Mouse (Mus musculus): ENCODE measurements around the gene Klk6. TPM values are rescaled to one million over a fixed set of nuclear protein-coding genes. Genes with fewer than 3 reads are reported as not detected.

Klk6 gene
- total and polyA plus RNA-seq, 2 experiments: not detected

DNA sequence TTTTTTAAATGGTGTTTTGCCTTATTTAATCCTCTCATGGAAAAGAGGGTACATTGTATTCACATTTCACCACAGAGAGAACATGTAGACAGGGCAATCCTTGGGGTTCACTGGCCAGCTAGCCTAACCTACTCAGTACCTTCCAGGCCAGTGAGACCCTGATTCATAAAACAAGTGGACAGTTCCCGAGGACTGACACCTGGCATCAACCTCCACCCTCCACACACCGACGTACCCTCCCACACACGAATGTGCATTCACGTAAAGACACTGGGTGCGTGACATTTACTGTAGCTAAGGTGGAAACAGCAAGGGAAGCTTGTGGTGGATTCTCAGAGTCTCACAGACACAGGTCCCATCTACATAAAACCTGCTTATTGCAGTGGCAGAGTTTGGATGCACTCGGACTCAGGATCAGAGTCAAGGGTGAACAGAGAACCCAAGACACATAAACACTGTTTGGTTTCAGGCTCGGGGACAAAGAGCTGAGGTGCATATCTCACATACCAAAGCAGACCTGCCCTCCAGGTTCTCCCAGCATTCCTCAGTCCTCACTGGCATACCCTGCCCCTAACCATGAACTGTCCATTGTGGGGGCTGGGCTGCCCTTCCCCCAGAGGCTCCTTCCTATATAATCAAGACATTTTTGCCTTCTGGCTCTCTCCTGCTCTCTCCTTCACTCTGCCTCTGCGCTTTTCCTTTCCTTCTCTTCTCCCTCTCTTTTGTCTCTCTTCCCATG, 30.5 kb downstream of the Klk6 start:
- no peak for DNase-seq (ENCODE audit: extremely low read depth, low read depth, low spot score)
- no peak overlapping the region for H3K27ac ChIP-seq (replicated peaks; ENCODE audit: insufficient read depth, low read depth, low read length)
- H3K27me3 ChIP-seq (ENCODE audit: control insufficient read depth, insufficient read depth, low read length): no peaks in the 10 kb centered on the region
- 67% methylated on average over 9 of the region's 9 CpGs for WGBS
- no peaks in the 10 kb centered on the region for H3K4me1 ChIP-seq (ENCODE audit: control insufficient read depth, insufficient read depth, low read length)
- H3K4me3 ChIP-seq (ENCODE audit: insufficient read depth, low read depth, low read length): no peak overlapping the region
- no peaks in the 10 kb centered on the region for H3K36me3 ChIP-seq (ENCODE audit: control insufficient read depth, insufficient read depth, low read length)
- no peak overlapping the region for H3K9ac ChIP-seq (ENCODE audit: low read depth, low read length)
- no peaks in the 10 kb centered on the region for H3K79me2 ChIP-seq (ENCODE audit: control insufficient read depth, insufficient read depth, low read length)
- TF ChIP-seq CTCF (IDR thresholded peaks at IDR 0.05; ENCODE audit: low read depth, low read length) (no peak), POLR2A (IDR thresholded peaks at IDR 0.05; ENCODE audit: extremely low read depth, insufficient read depth, low read length) (no peak)

GRCm38 (mm10) chr7:43855709-43856108, 31.4 kb downstream of the Klk6 start:
- Histone ChIP-seq H3K36me3 (ENCODE audit: control insufficient read depth, insufficient read depth, low read length) (no peaks in the 10 kb centered on the region), H3K79me2 (ENCODE audit: control insufficient read depth, insufficient read depth, low read length) (no peaks in the 10 kb centered on the region), H3K27me3 (ENCODE audit: control insufficient read depth, insufficient read depth, low read length) (no peaks in the 10 kb centered on the region), H3K4me1 (ENCODE audit: control insufficient read depth, insufficient read depth, low read length) (no peaks in the 10 kb centered on the region), H3K27ac (replicated peaks; ENCODE audit: insufficient read depth, low read depth, low read length) (no peak overlapping the region), H3K9ac (ENCODE audit: low read depth, low read length) (no peak overlapping the region), H3K4me3 (ENCODE audit: insufficient read depth, low read depth, low read length) (no peak overlapping the region)
- no peak for DNase-seq (ENCODE audit: extremely low read depth, low read depth, low spot score)
- no peak for TF ChIP-seq POLR2A (IDR thresholded peaks at IDR 0.05; ENCODE audit: extremely low read depth, insufficient read depth, low read length)
- no peak for TF ChIP-seq CTCF (IDR thresholded peaks at IDR 0.05; ENCODE audit: low read depth, low read length)
- 33% methylated on average over 3 of the region's 3 CpGs for WGBS

GRCm38 (mm10) chr7:43856307-43856706, 32.0 kb downstream of the Klk6 start:
- TF ChIP-seq POLR2A (IDR thresholded peaks at IDR 0.05; ENCODE audit: extremely low read depth, insufficient read depth, low read length) (no peak), CTCF (IDR thresholded peaks at IDR 0.05; ENCODE audit: low read depth, low read length) (no peak)
- H3K79me2 ChIP-seq (ENCODE audit: control insufficient read depth, insufficient read depth, low read length): no peaks in the 10 kb centered on the region
- DNase-seq (ENCODE audit: extremely low read depth, low read depth, low spot score): no peak
- H3K27ac ChIP-seq (replicated peaks; ENCODE audit: insufficient read depth, low read depth, low read length): no peak overlapping the region
- no peaks in the 10 kb centered on the region for H3K36me3 ChIP-seq (ENCODE audit: control insufficient read depth, insufficient read depth, low read length)
- H3K4me3 ChIP-seq (ENCODE audit: insufficient read depth, low read depth, low read length): no peak overlapping the region
- H3K27me3 ChIP-seq (ENCODE audit: control insufficient read depth, insufficient read depth, low read length): no peaks in the 10 kb centered on the region
- H3K9ac ChIP-seq (ENCODE audit: low read depth, low read length): no peak overlapping the region
- 64% methylated on average over 7 of the region's 7 CpGs for WGBS
- H3K4me1 ChIP-seq (ENCODE audit: control insufficient read depth, insufficient read depth, low read length): no peaks in the 10 kb centered on the region

- H3K27me3 ChIP-seq (ENCODE audit: control insufficient read depth, insufficient read depth, low read length): no peaks in the 10 kb centered on the region
- no peak overlapping the region for H3K9ac ChIP-seq (ENCODE audit: low read depth, low read length)
- H3K4me1 ChIP-seq (ENCODE audit: control insufficient read depth, insufficient read depth, low read length): no peaks in the 10 kb centered on the region
- H3K36me3 ChIP-seq (ENCODE audit: control insufficient read depth, insufficient read depth, low read length): no peaks in the 10 kb centered on the region
- H3K27ac ChIP-seq (replicated peaks; ENCODE audit: insufficient read depth, low read depth, low read length): no peak overlapping the region
- 88% methylated on average over 12 of the region's 12 CpGs for WGBS
- H3K4me3 ChIP-seq (ENCODE audit: insufficient read depth, low read depth, low read length): no peak overlapping the region
- DNase-seq (ENCODE audit: extremely low read depth, low read depth, low spot score): no peak
- no peaks in the 10 kb centered on the region for H3K79me2 ChIP-seq (ENCODE audit: control insufficient read depth, insufficient read depth, low read length)
- TF ChIP-seq CTCF (IDR thresholded peaks at IDR 0.05; ENCODE audit: low read depth, low read length) (no peak), POLR2A (IDR thresholded peaks at IDR 0.05; ENCODE audit: extremely low read depth, insufficient read depth, low read length) (no peak)
Measured at GRCm38 (mm10) chr7:43857501-43857900, 33.2 kb downstream of the Klk6 start.

DNA sequence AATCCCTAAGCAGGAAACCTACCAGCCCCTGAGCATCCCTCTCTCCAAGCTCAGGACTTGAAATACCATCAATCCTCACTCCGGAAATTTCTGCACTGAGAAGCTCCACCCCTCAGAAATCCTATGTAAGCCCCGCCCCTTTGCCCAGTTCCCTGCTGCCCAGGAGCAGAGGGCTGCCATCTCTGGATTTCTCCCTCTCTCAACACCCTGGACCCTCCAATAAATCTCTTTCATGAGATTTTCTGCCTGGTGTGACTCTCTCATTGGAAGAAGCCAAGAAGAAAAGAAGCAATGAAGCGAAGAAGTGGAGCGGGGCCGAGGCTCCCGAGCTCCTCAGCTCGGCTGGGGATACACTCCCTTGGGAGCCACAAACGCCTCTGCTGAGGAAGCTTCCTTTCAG, 36.1 kb downstream of the Klk6 start:
- no peak for DNase-seq (ENCODE audit: extremely low read depth, low read depth, low spot score)
- no peak overlapping the region for H3K9ac ChIP-seq (ENCODE audit: low read depth, low read length)
- H3K79me2 ChIP-seq (ENCODE audit: control insufficient read depth, insufficient read depth, low read length): no peaks in the 10 kb centered on the region
- H3K27me3 ChIP-seq (ENCODE audit: control insufficient read depth, insufficient read depth, low read length): no peaks in the 10 kb centered on the region
- TF ChIP-seq POLR2A (IDR thresholded peaks at IDR 0.05; ENCODE audit: extremely low read depth, insufficient read depth, low read length) (no peak), CTCF (IDR thresholded peaks at IDR 0.05; ENCODE audit: low read depth, low read length) (no peak)
- no peak overlapping the region for H3K4me3 ChIP-seq (ENCODE audit: insufficient read depth, low read depth, low read length)
- H3K4me1 ChIP-seq (ENCODE audit: control insufficient read depth, insufficient read depth, low read length): no peaks in the 10 kb centered on the region
- WGBS: 81% methylated on average over 8 of the region's 8 CpGs
- no peak overlapping the region for H3K27ac ChIP-seq (replicated peaks; ENCODE audit: insufficient read depth, low read depth, low read length)
- no peaks in the 10 kb centered on the region for H3K36me3 ChIP-seq (ENCODE audit: control insufficient read depth, insufficient read depth, low read length)

- Histone ChIP-seq H3K27ac (replicated peaks; ENCODE audit: insufficient read depth, low read depth, low read length) (no peak overlapping the region), H3K4me3 (ENCODE audit: insufficient read depth, low read depth, low read length) (no peak overlapping the region), H3K4me1 (ENCODE audit: control insufficient read depth, insufficient read depth, low read length) (no peaks in the 10 kb centered on the region), H3K79me2 (ENCODE audit: control insufficient read depth, insufficient read depth, low read length) (no peaks in the 10 kb centered on the region), H3K27me3 (ENCODE audit: control insufficient read depth, insufficient read depth, low read length) (0 out of 2 replicates have a peak, but pooled peaks cover 3% of the 10 kb centered on the region), H3K9ac (ENCODE audit: low read depth, low read length) (no peak overlapping the region), H3K36me3 (ENCODE audit: control insufficient read depth, insufficient read depth, low read length) (no peaks in the 10 kb centered on the region)
- peak; percentile 13 for DNase-seq (ENCODE audit: extremely low read depth, low read depth, low spot score)
- WGBS: 13% methylated on average over 10 of the region's 10 CpGs
- TF ChIP-seq POLR2A (IDR thresholded peaks at IDR 0.05; ENCODE audit: extremely low read depth, insufficient read depth, low read length) (no peak), CTCF (IDR thresholded peaks at IDR 0.05; ENCODE audit: low read depth, low read length) (peak; percentile 93)
Measured at GRCm38 (mm10) chr7:43873237-43873636, 48.9 kb downstream of the Klk6 start.
